Mouse (Mus musculus) midbrain, postnatal 0 days (tissue): ENCODE data around the gene Taf1c. TPM values are rescaled to one million over a fixed set of nuclear protein-coding genes. Genes with fewer than 3 reads are reported as not detected.

ENCODE experiments used
- ATAC-seq: fragments of 200-750 bp; cut with Nextera tagmentation; 2 replicates; pipeline ENCODE4 v1.8.0; 2017; ENCODE audit warnings: moderate number of reproducible peaks, mild to moderate bottlenecking, moderate TSS enrichment, moderate library complexity; ENCODE audit not compliant: low FRiP score
- DNase-seq: peaks from one replicate; pipeline ENCODE4 v3.0.0-alpha.2; 2015; ENCODE audit warnings: low spot score
- H3K27ac ChIP-seq: fragments of 300-500 bp; sonication (generic); 2 replicates; pipeline ENCODE4 v1.5.1; 2014; ENCODE audit warnings: low read depth, mild to moderate bottlenecking, low read length, mixed read lengths
- H3K27me3 ChIP-seq: fragments of 300-500 bp; sonication (generic); 2 replicates; pipeline ENCODE4 v1.6.1; 2014; ENCODE audit warnings: low read length, control low read depth, mixed read lengths; ENCODE audit not compliant: insufficient read depth
- H3K36me3 ChIP-seq: fragments of 300-500 bp; sonication (generic); 2 replicates; pipeline ENCODE4 v1.6.1; 2014; ENCODE audit warnings: low read length, control low read depth, mixed read lengths; ENCODE audit not compliant: insufficient read depth
- H3K4me1 ChIP-seq: fragments of 300-500 bp; sonication (generic); 2 replicates; pipeline ENCODE4 v1.6.1; 2014; ENCODE audit warnings: mild to moderate bottlenecking, control low read depth, antibody characterized with exemption, low read length, mixed read lengths; ENCODE audit not compliant: insufficient read depth
- H3K4me2 ChIP-seq: fragments of 300-500 bp; sonication (generic); 2 replicates; pipeline ENCODE4 v1.6.1; 2014; ENCODE audit warnings: low read depth, mild to moderate bottlenecking, low read length, mixed read lengths; ENCODE audit not compliant: poor library complexity, severe bottlenecking
- H3K4me3 ChIP-seq: fragments of 300-500 bp; sonication (generic); 2 replicates; pipeline ENCODE4 v1.5.1; 2014; ENCODE audit warnings: low read depth, mild to moderate bottlenecking, low read length, moderate library complexity
- H3K9ac ChIP-seq: fragments of 300-500 bp; sonication (generic); replicated peaks from 2 replicates; pipeline ENCODE4 v1.6.1; 2014; ENCODE audit warnings: mild to moderate bottlenecking, low read length, moderate library complexity, mixed read lengths; ENCODE audit not compliant: poor library complexity, severe bottlenecking
- H3K9me3 ChIP-seq: fragments of 300-500 bp; sonication (generic); 2 replicates; pipeline ENCODE4 v1.6.1; 2016; ENCODE audit warnings: low read length, control low read depth
- CTCF ChIP-seq: IDR thresholded peaks from 2 replicates; pipeline ENCODE4 v1.5.1; 2016; ENCODE audit warnings: antibody characterized with exemption, mild to moderate bottlenecking
- WGBS: fragments of 180-500 bp; shearing (Covaris S2); extraction: QIAGEN DNeasy Blood & Tissue Kit; methylation state at CpG from one replicate; pipeline ENCODE4 v1.1.7; 2014; 5-methylcytosine and 5-hydroxymethylcytosine counted together
- polyA plus RNA-seq: library from polyadenylated mRNA; unstranded; fragments of >200 nt; fragmentation: Nextera tagmentation; extraction: Ambion mirVana; gene quantifications from 2 replicates; pipeline ENCODE4 v1.2.1, GENCODE M21; 2015
- total RNA-seq: library from RNA; depleted of rRNA; stranded (reverse); fragments of >200 nt; gene quantifications from 2 replicates; pipeline ENCODE4 v1.2.3, GENCODE M21; 2014; rRNA removed

Gene Taf1c
- total and polyA plus RNA-seq, 2 experiments from 2014 or later, result 9.6 to 22.5 TPM

DNA sequence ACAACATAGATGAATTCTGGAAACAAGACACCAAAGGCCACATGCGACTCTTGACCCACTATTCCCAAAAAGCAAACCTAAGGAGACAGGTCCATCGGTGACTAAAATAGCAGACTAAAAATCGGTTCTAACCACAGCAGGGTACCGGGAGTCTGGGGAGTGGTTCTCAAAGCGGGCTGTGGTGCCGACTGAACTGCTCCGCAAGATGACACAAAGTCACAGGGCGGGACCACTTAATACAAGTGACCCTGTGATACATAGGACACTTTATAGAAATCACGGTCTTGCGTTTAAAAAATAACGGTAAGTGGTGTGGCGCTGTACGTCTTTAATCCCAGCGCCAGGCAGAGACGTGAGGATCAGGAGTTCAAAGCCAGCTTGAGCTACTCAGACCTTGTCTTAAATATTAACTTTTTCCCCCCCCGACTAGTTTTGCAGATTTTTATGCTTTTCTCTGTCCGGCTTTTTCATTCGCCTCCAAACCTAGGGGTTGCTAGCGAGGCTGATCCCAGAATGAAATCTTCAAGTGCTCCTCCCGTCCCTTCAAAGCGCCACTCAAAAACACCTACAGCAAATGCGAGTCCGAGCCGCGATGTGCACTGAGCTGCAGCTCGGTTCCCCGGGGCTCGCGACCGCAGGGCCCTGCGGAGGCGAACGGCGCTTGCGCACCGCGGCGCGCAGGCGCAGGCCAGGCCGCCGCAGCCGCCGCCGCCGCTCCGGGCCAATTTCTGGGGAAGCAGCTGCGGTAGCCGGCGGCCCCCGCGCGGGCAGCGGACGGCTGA is 47.0 kb downstream of the Taf1c start:
- Histone ChIP-seq H3K4me3 (peak overlapping the region; percentile 79), H3K4me2 (peak overlapping the region; percentile 86), H3K36me3 (peaks cover 18% of the 10 kb centered on the region), H3K4me1 (peaks cover 6% of the 10 kb centered on the region; the same call in 1 of the 2 replicates), H3K27me3 (no peaks in the 10 kb centered on the region), H3K27ac (peak overlapping the region; percentile 93), H3K9me3 (no peaks in the 10 kb centered on the region), H3K9ac (peak overlapping the region; percentile 78)
- DNase-seq (peak; percentile 80), ATAC-seq (peak; percentile 91)
- no peak for TF ChIP-seq CTCF
- 1% methylated on average over 51 of the region's 55 CpGs for WGBS

DNA sequence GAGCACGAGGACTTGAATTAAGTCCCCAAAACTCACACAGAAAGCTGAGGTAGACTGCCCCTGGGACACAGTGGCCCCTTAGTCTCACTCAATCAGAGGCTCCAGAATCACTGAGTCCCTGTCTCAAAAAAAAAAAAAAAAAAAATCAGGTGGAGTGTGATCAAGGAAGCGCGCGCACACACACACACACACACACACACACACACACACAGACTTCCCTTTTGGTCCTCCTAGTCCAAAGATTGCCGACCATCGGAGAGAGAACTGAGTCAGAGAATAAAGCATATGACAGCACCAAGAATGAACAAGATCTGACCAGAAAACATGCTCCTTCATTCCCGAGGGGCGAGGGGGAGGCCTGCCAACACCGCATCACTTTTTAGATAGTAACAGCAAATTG is 47.9 kb downstream of the Taf1c start:
- WGBS, result 78% methylated on average over 9 of the region's 9 CpGs
- H3K4me2 ChIP-seq, result peak overlapping the region; percentile 86
- DNase-seq (no peak), ATAC-seq (no peak)
- H3K27ac ChIP-seq, result no peak overlapping the region
- no peak for TF ChIP-seq CTCF
- H3K9ac ChIP-seq, result peak overlapping the region; percentile 78; the same call in 1 of the 2 replicates
- H3K27me3 ChIP-seq, result no peaks in the 10 kb centered on the region
- H3K36me3 ChIP-seq, result peaks cover 9% of the 10 kb centered on the region
- peak overlapping the region; percentile 79 for H3K4me3 ChIP-seq
- H3K9me3 ChIP-seq, result no peaks in the 10 kb centered on the region
- H3K4me1 ChIP-seq, result peaks cover 6% of the 10 kb centered on the region; the same call in 1 of the 2 replicates

GRCm38 (mm10) chr8:119555861-119556260 is 49.2 kb downstream of the Taf1c start:
- Histone ChIP-seq H3K9ac (no peak overlapping the region), H3K27me3 (no peaks in the 10 kb centered on the region), H3K9me3 (no peaks in the 10 kb centered on the region), H3K4me3 (no peak overlapping the region), H3K4me1 (peaks cover 6% of the 10 kb centered on the region; the same call in 1 of the 2 replicates), H3K36me3 (peaks cover 4% of the 10 kb centered on the region; the same call in 1 of the 2 replicates), H3K4me2 (no peak overlapping the region), H3K27ac (no peak overlapping the region)
- DNase-seq, result peak; percentile 17
- 71% methylated on average over 6 of the region's 6 CpGs for WGBS
- TF ChIP-seq CTCF, result no peak
- no peak for ATAC-seq

DNA sequence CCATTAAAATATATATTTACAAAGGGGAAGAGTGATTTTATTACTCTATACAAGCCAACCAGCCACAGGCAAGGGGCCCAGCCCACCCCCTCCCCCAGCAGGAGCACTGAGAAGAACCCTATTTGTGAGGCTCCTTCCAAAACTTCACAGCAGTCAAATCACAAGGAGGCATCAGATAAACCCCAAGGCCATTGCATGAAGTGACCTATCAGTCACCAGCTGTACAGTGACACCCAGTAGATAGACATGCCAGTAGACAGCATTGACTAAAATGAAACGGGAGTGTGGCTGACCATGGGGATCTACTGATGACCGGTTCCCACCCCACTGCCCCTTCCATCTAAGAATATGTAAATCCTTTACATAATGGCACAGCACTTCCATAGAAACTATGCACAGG is 52.1 kb downstream of the Taf1c start:
- H3K9me3 ChIP-seq, result no peaks in the 10 kb centered on the region
- no peak for ATAC-seq
- no peaks in the 10 kb centered on the region for H3K36me3 ChIP-seq
- TF ChIP-seq CTCF, result no peak
- peaks cover 3% of the 10 kb centered on the region; the same call in 1 of the 2 replicates for H3K4me1 ChIP-seq
- no peaks in the 10 kb centered on the region for H3K27me3 ChIP-seq
- no peak overlapping the region for H3K4me3 ChIP-seq
- no peak overlapping the region for H3K27ac ChIP-seq
- no peak for DNase-seq
- H3K4me2 ChIP-seq, result no peak overlapping the region
- H3K9ac ChIP-seq, result no peak overlapping the region
- 79% methylated on average over 2 of the region's 2 CpGs for WGBS

- H3K36me3 ChIP-seq, result peaks cover 27% of the 10 kb centered on the region
- no peak overlapping the region for H3K9ac ChIP-seq
- no peaks in the 10 kb centered on the region for H3K4me1 ChIP-seq
- no peak overlapping the region for H3K4me3 ChIP-seq
- no peak for TF ChIP-seq CTCF
- H3K9me3 ChIP-seq, result no peaks in the 10 kb centered on the region
- no peak for DNase-seq
- 78% methylated on average over 7 of the region's 7 CpGs for WGBS
- ATAC-seq, result no peak
- no peak overlapping the region for H3K27ac ChIP-seq
- no peaks in the 10 kb centered on the region for H3K27me3 ChIP-seq
- no peak overlapping the region for H3K4me2 ChIP-seq
Measured at GRCm38 (mm10) chr8:119548560-119549113, 56.4 kb downstream of the Taf1c start.

Other genes starting within 250 kb of the Taf1c start
- 27.0 and 32.1 TPM in 2 replicates for gene Mlycd, start 210.3 kb downstream of the Taf1c start, total RNA-seq
- gene Mlycd, start 210.3 kb downstream of the Taf1c start, polyA plus RNA-seq, result 19.0 and 20.6 TPM in 2 replicates
- 0.38 TPM in 1 of 2 replicates, not detected in the other for gene Osgin1, start 171.1 kb downstream of the Taf1c start, total RNA-seq
- gene Osgin1, start 171.1 kb downstream of the Taf1c start, polyA plus RNA-seq, result 0.15 and 0.32 TPM in 2 replicates
- gene Necab2, start 158.5 kb downstream of the Taf1c start, total RNA-seq, result 106 and 119 TPM in 2 replicates
- 76.6 and 84.6 TPM in 2 replicates for gene Necab2, start 158.5 kb downstream of the Taf1c start, polyA plus RNA-seq
- gene Slc38a8, start 103.5 kb downstream of the Taf1c start, total RNA-seq, result 0.16 and 0.19 TPM in 2 replicates
- 0.09 and 0.12 TPM in 2 replicates for gene Slc38a8, start 103.5 kb downstream of the Taf1c start, polyA plus RNA-seq
- gene Mbtps1, start 46.5 kb downstream of the Taf1c start, total RNA-seq, result 68.8 and 72.7 TPM in 2 replicates
- 45.5 and 46.0 TPM in 2 replicates for gene Mbtps1, start 46.5 kb downstream of the Taf1c start, polyA plus RNA-seq
- gene Hsdl1, start 30.0 kb downstream of the Taf1c start, total RNA-seq, result 164 and 176 TPM in 2 replicates
- 164 and 174 TPM in 2 replicates for gene Hsdl1, start 30.0 kb downstream of the Taf1c start, polyA plus RNA-seq
- gene Dnaaf1, start 30.0 kb downstream of the Taf1c start, total RNA-seq, result 0.47 and 1.1 TPM in 2 replicates
- 0.51 and 0.60 TPM in 2 replicates for gene Dnaaf1, start 30.0 kb downstream of the Taf1c start, polyA plus RNA-seq
- gene Adad2, start 7.5 kb upstream of the Taf1c start, total RNA-seq, result 0.33 and 1.0 TPM in 2 replicates
- gene Adad2, start 7.5 kb upstream of the Taf1c start, polyA plus RNA-seq, result 0.22 and 0.23 TPM in 2 replicates
- gene Kcng4, start 30.5 kb upstream of the Taf1c start, total RNA-seq, result 0.61 and 1.6 TPM in 2 replicates
- 0.27 and 0.28 TPM in 2 replicates for gene Kcng4, start 30.5 kb upstream of the Taf1c start, polyA plus RNA-seq
- gene Wfdc1, start 61.1 kb upstream of the Taf1c start, total RNA-seq, result 8.5 and 13.5 TPM in 2 replicates
- 11.6 and 11.8 TPM in 2 replicates for gene Wfdc1, start 61.1 kb upstream of the Taf1c start, polyA plus RNA-seq
- gene Atp2c2, start 94.8 kb upstream of the Taf1c start, total RNA-seq, result 0.28 and 0.82 TPM in 2 replicates
- gene Atp2c2, start 94.8 kb upstream of the Taf1c start, polyA plus RNA-seq, result 0.83 and 1.1 TPM in 2 replicates
- gene Tldc1, start 173.2 kb upstream of the Taf1c start, total RNA-seq, result 18.5 and 20.4 TPM in 2 replicates
- 6.7 and 7.4 TPM in 2 replicates for gene Tldc1, start 173.2 kb upstream of the Taf1c start, polyA plus RNA-seq
- gene Cotl1, start 235.3 kb upstream of the Taf1c start, total RNA-seq, result 223 and 238 TPM in 2 replicates
- gene Cotl1, start 235.3 kb upstream of the Taf1c start, polyA plus RNA-seq, result 112 and 119 TPM in 2 replicates